Mouse (Mus musculus): Measurements from ENCODE around the gene Arpc3. TPM values are rescaled to one million over a fixed set of nuclear protein-coding genes. Genes with fewer than 3 reads are reported as not detected.
A peak's percentile ranks its signal among the peaks of the same experiment; 100 is the strongest.

Gene Arpc3
- polyA plus RNA-seq, 1 experiment, result 154 TPM

DNA sequence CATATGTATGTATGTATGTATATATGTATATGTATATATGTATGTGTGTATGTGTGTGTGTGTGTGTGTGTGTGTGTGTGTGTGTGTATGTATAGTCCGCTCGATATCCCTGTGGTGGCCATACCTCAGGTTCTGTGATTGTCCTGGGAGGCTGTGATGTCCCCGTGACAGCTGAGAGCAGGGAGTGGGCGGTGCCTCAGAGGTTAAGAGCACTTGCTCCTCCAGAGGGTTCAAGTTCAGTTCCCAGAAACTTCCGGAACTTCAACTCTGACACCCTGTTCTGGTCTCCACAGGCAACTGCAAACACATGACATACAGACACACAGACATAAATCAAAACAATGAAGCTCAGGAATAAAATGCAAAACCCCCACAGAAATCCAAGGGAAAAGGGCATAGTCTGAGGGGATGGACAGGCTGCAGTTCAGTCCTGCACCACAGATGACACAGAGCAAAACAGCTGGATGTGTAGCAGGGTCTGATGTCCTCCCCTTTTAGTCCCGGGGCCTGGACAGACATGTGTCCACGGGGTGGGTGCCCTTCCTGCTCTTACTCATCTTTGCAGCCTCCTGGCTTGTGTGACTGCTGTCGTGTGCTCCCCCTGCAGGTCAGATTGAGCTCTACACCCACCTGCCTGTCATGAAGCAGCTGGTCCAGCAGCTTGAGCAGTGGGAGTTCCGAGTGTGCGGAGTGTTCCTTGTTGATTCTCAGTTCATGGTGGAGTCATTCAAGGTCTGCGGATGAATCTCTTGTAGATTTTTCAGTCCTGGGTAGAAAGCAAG is 12.1 kb upstream of the Arpc3 start:
- peak; percentile 56 to 66 for DNase-seq (ENCODE audit: low read depth in 1 of 2, low spot score in 2 of 2)
- 59% methylated on average over 11 of the region's 11 CpGs for WGBS
- H3K27ac ChIP-seq (ENCODE audit: insufficient read depth, low read length), result no peak overlapping the region
- TF ChIP-seq CTCF (IDR thresholded peaks at IDR 0.05; ENCODE audit: extremely low read depth, insufficient read depth, insufficient read length, insufficient replicate concordance) (peak; percentile 92; the same call in 1 of the 2 replicates), POLR2A (IDR thresholded peaks at IDR 0.05; ENCODE audit: low read depth, low read length) (no peak)
- no peaks in the 10 kb centered on the region for H3K27me3 ChIP-seq (ENCODE audit: control insufficient read depth, insufficient read depth, low read length)
- no peaks in the 10 kb centered on the region for H3K4me1 ChIP-seq (ENCODE audit: control insufficient read depth, insufficient read depth, insufficient read length)
- peaks cover 21% of the 10 kb centered on the region for H3K36me3 ChIP-seq (ENCODE audit: control insufficient read depth, insufficient read depth, low read length)
- H3K4me3 ChIP-seq (ENCODE audit: extremely low read depth, insufficient read depth, insufficient read length), result no peak overlapping the region

DNA sequence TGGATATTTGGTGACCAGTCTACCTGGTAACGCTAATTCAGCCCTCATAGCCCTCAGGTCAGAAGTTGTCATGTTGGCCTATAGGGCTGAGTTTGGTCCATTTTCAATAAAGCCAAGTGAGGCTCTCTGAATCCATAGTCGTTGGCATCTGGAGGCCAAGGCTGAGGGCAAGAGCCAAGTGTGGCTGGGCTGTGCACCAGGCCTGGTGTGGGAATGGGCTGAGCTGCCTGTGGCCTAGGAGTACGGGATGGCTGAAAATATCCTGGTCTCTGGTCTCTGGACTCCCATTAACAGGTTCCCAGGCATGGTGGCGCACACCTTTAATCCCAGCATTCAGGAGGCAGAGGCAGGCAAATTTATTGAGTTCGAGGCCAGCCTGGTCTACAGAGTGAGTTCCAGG is 1.7 kb upstream of the Arpc3 start:
- Histone ChIP-seq H3K27ac (ENCODE audit: insufficient read depth, low read length) (no peak overlapping the region), H3K4me1 (ENCODE audit: control insufficient read depth, insufficient read depth, insufficient read length) (no peaks in the 10 kb centered on the region; the same call in 1 of the 2 replicates), H3K4me3 (ENCODE audit: extremely low read depth, insufficient read depth, insufficient read length) (no peak overlapping the region), H3K27me3 (ENCODE audit: control insufficient read depth, insufficient read depth, low read length) (no peaks in the 10 kb centered on the region), H3K36me3 (ENCODE audit: control insufficient read depth, insufficient read depth, low read length) (no peaks in the 10 kb centered on the region)
- DNase-seq (ENCODE audit: low read depth in 1 of 2, low spot score in 2 of 2), result no peak
- no peak for TF ChIP-seq CTCF (IDR thresholded peaks at IDR 0.05; ENCODE audit: extremely low read depth, insufficient read depth, insufficient read length, insufficient replicate concordance)
- no peak for TF ChIP-seq POLR2A (IDR thresholded peaks at IDR 0.05; ENCODE audit: low read depth, low read length)
- 94% methylated on average over 5 of the region's 5 CpGs for WGBS

DNA sequence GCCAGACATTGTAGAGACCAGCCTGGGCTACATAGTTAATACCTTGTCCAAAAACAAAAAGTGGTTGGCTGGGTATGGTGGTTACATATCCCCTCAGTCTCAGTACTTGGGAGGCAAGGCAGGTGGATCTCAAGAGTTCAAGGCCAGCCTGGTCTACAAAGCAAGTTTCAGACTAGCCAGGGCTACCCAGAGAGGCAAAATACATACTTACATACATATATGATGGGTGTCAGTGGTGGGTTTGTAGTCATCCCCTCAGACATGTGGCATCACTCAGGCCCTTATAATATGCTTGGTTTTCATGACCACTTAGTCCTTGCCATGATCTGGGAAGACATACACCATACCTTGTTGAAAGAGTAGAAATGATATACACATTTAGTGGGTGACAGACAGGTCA is 1.0 kb upstream of the Arpc3 start:
- Histone ChIP-seq H3K27ac (ENCODE audit: insufficient read depth, low read length) (no peak overlapping the region), H3K4me3 (ENCODE audit: extremely low read depth, insufficient read depth, insufficient read length) (no peak overlapping the region), H3K36me3 (ENCODE audit: control insufficient read depth, insufficient read depth, low read length) (no peaks in the 10 kb centered on the region), H3K4me1 (ENCODE audit: control insufficient read depth, insufficient read depth, insufficient read length) (no peaks in the 10 kb centered on the region; the same call in 1 of the 2 replicates), H3K27me3 (ENCODE audit: control insufficient read depth, insufficient read depth, low read length) (no peaks in the 10 kb centered on the region)
- TF ChIP-seq CTCF (IDR thresholded peaks at IDR 0.05; ENCODE audit: extremely low read depth, insufficient read depth, insufficient read length, insufficient replicate concordance), result no peak
- TF ChIP-seq POLR2A (IDR thresholded peaks at IDR 0.05; ENCODE audit: low read depth, low read length), result no peak
- no peak for DNase-seq (ENCODE audit: low read depth in 1 of 2, low spot score in 2 of 2)

DNA sequence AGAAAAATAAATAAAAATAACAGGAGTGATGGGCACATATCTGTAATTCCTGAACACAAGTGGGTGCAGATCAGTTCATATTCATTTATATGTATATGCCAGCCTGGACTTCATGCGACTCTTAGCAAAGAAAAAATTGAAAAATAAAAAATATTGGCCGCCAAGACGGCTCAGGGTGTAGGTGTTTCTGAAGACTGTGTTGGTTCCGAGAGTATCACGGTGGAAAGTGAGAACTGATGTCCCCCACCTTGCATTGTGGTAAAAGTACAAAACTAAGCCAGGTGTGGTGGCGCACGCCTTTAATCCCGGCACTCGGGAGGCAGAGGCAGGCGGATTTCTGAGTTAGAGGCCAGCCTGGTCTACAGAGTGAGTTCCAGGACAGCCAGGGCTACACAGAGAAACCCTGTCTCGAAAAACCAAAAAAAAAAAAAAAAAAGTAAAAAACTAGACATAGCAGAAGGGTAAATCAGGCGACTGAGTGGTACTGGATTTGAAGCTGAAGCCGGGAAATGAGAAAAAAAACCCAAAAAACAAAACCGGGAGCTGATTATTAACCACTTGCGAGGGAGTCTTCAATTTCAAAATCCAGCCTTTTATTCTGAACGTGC is 396 bp upstream of the Arpc3 start:
- WGBS, result 50% methylated on average over 15 of the region's 16 CpGs
- no peak for DNase-seq (ENCODE audit: low read depth in 1 of 2, low spot score in 2 of 2)
- no peaks in the 10 kb centered on the region for H3K36me3 ChIP-seq (ENCODE audit: control insufficient read depth, insufficient read depth, low read length)
- H3K4me3 ChIP-seq (ENCODE audit: extremely low read depth, insufficient read depth, insufficient read length), result no peak overlapping the region
- H3K27me3 ChIP-seq (ENCODE audit: control insufficient read depth, insufficient read depth, low read length), result no peaks in the 10 kb centered on the region
- H3K27ac ChIP-seq (ENCODE audit: insufficient read depth, low read length), result no peak overlapping the region
- TF ChIP-seq POLR2A (IDR thresholded peaks at IDR 0.05; ENCODE audit: low read depth, low read length) (no peak), CTCF (IDR thresholded peaks at IDR 0.05; ENCODE audit: extremely low read depth, insufficient read depth, insufficient read length, insufficient replicate concordance) (no peak)
- H3K4me1 ChIP-seq (ENCODE audit: control insufficient read depth, insufficient read depth, insufficient read length), result no peaks in the 10 kb centered on the region; the same call in 1 of the 2 replicates

DNA sequence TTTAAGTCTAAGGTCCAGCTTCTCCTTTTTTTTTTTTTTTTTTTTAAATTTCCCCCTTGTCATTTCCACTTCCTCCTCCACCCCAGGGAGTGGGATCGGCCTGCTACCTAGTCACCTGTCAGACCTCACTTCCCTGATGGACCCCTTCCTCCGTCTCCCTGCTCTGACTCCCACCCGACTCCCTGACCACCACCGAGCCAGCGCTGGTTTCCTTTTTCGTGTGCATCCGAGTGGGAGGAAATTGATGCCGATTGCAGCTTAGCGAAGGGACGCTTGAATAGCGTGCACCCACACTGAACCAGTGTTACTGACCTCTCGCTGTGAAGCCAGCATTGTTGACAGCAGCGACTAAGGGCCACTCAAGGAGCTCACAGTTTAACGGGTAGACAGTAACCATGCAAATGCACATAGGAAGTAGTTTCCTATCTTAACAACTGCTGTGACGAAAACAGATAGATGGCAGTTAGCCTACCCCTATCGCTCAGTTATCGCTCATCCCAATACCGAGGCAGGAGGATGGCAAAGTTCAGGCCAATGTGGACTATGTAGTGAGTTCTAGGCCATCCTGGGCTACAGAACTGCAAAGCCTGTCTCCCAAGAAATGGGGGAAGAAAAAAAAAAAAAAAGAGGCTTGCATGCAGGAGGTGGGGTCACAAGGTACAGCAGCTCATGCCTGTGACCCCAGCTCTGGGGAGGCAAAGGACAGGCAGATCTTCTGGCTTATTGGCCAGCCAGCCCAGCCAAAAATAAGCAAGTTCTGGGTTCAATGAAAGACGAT is 738 bp downstream of the Arpc3 start:
- peak; percentile 17 to 22 for DNase-seq (ENCODE audit: low read depth in 1 of 2, low spot score in 2 of 2)
- Histone ChIP-seq H3K27ac (ENCODE audit: insufficient read depth, low read length) (peak overlapping the region; percentile 92), H3K36me3 (ENCODE audit: control insufficient read depth, insufficient read depth, low read length) (peaks cover 6% of the 10 kb centered on the region), H3K4me3 (ENCODE audit: extremely low read depth, insufficient read depth, insufficient read length) (peak overlapping the region; percentile 81), H3K27me3 (ENCODE audit: control insufficient read depth, insufficient read depth, low read length) (no peaks in the 10 kb centered on the region), H3K4me1 (ENCODE audit: control insufficient read depth, insufficient read depth, insufficient read length) (peaks cover 10% of the 10 kb centered on the region)
- WGBS, result 2% methylated on average over 19 of the region's 19 CpGs
- TF ChIP-seq POLR2A (IDR thresholded peaks at IDR 0.05; ENCODE audit: low read depth, low read length) (no peak), CTCF (IDR thresholded peaks at IDR 0.05; ENCODE audit: extremely low read depth, insufficient read depth, insufficient read length, insufficient replicate concordance) (no peak)

DNA sequence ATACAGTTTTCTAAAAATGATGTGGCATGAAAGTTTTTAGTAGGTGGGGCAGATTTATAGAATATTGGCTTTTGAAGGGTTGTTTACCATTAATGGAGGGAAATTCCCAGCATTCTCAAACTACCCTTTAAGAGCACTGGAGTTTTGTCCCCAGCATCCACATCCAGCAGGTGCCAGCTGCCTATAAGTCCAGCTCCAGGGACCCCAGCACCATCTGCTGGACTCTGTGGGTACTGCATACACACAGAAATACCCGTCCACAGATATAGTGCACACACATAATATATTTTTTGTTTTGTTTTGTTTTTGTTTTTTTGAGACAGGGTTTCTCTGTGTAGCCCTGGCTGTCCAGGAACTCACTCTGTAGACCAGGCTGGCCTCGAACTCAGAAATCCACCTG is 2.2 kb downstream of the Arpc3 start:
- WGBS, result 47% methylated on average over 2 of the region's 2 CpGs
- peak; percentile 61 to 75 for DNase-seq (ENCODE audit: low read depth in 1 of 2, low spot score in 2 of 2)
- Histone ChIP-seq H3K36me3 (ENCODE audit: control insufficient read depth, insufficient read depth, low read length) (peaks cover 7% of the 10 kb centered on the region), H3K27me3 (ENCODE audit: control insufficient read depth, insufficient read depth, low read length) (no peaks in the 10 kb centered on the region), H3K27ac (ENCODE audit: insufficient read depth, low read length) (no peak overlapping the region), H3K4me1 (ENCODE audit: control insufficient read depth, insufficient read depth, insufficient read length) (peaks cover 13% of the 10 kb centered on the region), H3K4me3 (ENCODE audit: extremely low read depth, insufficient read depth, insufficient read length) (no peak overlapping the region)
- TF ChIP-seq CTCF (IDR thresholded peaks at IDR 0.05; ENCODE audit: extremely low read depth, insufficient read depth, insufficient read length, insufficient replicate concordance), result peak; percentile 65; the same call in 1 of the 2 replicates
- no peak for TF ChIP-seq POLR2A (IDR thresholded peaks at IDR 0.05; ENCODE audit: low read depth, low read length)
